Mouse (Mus musculus): ENCODE data around the gene Kif9.

DNA sequence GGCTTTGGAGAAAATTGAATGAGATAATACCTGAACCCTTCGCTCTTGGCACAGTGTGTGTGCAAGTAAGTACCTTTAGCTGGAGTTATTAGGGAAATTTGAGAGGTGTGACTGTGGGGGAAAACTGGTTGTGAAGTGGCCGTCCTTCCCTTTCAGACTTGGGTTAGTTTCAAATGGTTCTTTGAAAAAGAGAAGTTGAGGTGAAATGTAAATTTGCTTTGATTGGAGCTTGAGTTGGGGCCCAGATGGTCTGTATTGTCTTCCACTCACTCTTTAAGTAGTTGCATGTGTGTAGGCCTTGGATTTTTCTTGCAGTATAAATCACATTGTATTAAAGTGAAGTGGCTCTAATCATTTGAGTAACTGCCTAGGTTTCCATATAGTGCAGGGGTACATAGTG, 58.4 kb downstream of the Kif9 start:
- no peak for TF ChIP-seq CTCF (IDR thresholded peaks at IDR 0.05; ENCODE audit: borderline replicate concordance, extremely low read depth, insufficient read depth, insufficient read length)
- TF ChIP-seq POLR2A (IDR thresholded peaks at IDR 0.05; ENCODE audit: borderline replicate concordance, extremely low read depth, insufficient read depth, insufficient read length, poor library complexity, severe bottlenecking), result no peak
